Mouse (Mus musculus) natural killer cell, adult 2 months (primary cell): ENCODE measurements around the gene Phlda1.

Source experiments
- DNase-seq, 2 experiments: peaks; one replicate each; pipeline ENCODE4 v3.0.0; 2022; ENCODE audit warnings: low spot score in 2 of 2

The Phlda1 gene

DNA sequence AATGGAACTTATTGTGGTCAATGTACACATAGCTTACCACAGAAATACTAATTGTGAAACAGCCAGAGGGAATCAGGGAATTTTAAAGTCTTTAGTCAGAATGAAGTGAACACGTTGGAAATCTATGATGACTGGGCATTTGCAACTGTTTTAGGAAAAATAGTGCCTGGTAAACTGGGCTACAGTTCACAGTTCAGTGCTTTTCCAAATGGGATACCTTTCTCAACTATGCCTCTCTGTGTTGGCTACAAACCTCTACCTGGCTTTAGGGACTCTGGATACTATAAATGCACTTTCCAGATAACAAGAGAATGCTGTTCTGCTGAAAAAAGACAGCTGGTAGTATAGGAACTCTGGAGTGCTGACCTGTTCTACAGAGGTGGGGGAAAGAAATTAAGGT, 1.5 kb upstream of the Phlda1 start:
- no peak for DNase-seq

DNA sequence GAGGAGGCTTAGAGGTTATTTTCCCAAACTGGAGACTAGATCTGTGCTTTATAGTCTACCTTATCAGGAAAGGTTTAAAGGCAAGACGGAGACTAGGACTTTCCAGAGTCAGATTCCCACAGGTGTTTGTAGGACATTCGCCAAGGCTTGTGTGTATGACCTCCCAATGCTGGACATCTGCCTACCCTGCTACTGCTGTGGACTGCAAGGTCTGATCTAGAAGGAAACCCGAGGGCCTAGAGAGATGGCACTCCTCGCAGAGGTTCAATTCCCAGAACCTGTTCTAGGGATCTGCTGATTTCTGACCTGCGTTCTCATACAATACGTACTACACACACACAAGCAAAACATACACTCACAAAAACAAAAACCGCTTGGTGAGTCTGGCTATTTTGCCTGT, 680 bp upstream of the Phlda1 start:
- no peak for DNase-seq

DNA sequence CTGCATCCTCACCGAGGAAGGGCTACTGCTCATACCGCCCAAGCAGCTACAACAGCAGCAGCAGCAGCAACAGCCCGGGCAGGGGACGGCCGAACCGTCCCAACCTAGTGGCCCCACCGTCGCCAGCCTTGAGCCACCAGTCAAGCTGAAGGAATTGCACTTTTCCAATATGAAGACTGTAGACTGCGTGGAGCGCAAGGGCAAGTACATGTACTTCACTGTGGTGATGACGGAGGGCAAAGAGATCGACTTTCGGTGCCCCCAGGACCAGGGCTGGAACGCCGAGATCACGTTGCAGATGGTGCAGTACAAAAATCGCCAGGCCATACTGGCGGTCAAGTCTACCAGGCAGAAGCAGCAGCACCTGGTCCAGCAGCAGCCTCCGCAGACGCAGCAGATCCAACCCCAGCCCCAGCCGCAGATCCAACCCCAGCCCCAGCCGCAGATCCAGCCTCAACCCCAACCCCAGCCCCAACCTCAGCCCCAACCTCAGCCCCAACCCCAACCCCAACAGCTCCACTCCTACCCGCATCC, 907 bp downstream of the Phlda1 start:
- no peak for DNase-seq

DNA sequence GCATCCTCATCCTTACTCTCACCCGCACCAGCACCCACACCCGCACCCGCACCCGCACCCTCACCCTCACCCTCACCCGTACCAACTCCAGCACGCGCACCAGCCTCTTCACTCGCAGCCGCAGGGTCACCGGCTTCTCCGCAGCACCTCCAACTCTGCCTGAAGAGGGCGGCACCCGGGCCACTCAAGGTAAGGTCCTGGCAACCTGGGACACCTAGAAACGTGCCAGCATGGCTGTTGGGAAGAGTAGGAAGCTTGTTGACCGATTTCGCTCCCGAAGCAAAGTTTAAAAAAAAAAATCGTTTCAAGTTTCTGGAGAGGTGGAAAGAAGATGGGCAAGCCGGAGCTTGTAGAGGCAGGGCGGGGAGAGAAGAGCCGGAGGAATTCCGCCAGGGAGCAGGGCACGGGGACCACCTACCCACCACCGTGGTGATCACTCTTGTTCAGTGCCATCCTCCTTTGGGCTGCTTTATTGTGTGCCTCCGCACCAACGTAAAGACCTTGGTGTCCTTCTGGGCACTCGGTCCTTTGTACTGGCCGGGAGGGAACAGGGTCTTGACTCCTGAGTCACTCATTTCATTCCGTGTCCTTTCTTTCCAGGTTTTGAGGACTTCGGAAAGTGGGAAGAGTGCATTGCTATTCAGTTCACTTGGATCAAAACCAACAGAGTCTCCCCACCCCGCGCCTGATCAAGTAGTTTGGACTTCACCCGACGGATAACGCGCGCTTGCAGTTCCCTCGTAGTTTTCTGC, 1.6 kb downstream of the Phlda1 start:
- DNase-seq = peak; percentile 32 to 59

DNA sequence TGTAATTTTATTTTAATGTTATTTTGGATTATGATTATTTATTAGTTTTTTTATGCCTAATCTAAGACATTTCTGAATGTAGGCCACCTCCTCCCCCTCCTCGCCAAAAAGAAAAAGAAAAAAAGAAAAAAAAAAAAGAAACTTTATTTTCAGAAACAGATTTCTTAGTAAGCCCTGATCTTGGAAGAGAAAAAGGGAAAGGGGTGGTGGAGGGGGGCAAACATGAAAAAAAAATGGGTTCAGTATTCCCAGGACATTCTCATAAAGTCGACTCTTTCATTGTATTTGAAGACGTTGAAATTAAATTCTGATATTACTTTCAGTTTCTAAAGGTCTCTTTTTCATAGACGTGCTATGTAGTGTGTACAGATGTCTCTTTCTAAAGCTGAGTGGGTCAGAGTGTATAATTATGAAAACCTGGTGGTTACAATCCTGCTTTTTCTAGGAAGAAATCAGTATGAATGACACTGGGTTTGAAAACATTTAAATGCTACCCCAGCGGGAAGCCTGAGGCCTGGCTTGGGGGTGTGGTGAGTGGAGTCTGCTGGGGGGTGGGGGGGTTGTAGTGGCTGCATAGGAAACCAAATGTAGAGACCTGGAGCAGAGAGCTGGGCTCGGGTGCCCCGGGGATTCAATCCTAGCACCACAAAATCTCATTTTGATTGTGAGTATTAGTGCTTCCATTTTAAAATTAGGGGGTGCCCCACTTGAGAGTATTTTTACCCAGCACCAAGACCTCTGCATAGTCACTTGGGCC, 2.4 kb downstream of the Phlda1 start:
- no peak for DNase-seq

- DNase-seq = no peak
Observed at GRCm38 (mm10) chr10:111509103-111509784, 3.2 kb downstream of the Phlda1 start.

GRCm38 (mm10) chr10:111509981-111510380, 3.9 kb downstream of the Phlda1 start:
- no peak for DNase-seq

DNA sequence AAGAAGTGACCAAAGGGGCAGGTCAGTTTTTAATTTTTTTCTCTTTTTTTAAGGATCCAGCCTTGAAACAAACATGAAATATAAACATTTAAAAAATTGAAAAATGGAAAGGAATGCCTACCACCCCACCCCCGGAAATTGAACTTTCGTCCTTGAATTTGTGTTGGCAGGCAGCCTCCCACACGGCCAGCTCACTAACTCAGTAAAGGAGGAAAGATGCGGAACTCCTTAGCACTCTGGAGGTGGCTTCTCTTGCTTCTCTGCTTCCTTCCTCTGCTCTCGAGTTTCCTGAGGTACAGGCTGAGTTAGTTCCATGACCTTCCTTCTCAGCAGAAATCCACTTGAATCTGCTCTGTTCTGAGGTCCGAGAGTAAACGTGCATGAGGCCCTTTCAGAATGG, 4.7 kb downstream of the Phlda1 start:
- DNase-seq = no peak

DNA sequence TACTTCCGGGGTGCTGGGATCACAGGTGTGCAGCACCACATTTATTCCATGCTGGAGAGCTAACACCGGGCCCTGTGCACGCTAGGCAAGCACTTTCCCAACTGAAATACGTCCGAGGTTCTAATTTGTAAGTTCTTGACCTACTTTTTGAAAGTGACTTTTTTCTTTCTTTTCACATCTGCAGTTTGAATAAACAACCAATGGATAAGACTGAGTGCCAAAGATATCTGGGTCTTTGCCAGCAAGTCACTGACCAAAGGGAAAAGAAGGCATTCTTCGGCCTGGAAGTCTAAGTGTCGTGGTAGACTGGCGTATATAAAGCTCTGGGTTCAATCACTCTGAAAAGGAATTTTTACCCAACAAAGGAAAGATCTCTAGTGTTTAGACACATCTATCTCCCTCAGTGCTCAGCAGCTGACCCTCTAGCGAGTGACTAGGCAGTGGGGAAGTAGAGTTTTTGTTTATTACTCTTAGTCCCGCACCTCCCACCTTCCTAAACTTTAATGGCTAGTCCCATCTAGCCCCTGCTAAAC, 6.0 kb downstream of the Phlda1 start:
- no peak for DNase-seq

DNA sequence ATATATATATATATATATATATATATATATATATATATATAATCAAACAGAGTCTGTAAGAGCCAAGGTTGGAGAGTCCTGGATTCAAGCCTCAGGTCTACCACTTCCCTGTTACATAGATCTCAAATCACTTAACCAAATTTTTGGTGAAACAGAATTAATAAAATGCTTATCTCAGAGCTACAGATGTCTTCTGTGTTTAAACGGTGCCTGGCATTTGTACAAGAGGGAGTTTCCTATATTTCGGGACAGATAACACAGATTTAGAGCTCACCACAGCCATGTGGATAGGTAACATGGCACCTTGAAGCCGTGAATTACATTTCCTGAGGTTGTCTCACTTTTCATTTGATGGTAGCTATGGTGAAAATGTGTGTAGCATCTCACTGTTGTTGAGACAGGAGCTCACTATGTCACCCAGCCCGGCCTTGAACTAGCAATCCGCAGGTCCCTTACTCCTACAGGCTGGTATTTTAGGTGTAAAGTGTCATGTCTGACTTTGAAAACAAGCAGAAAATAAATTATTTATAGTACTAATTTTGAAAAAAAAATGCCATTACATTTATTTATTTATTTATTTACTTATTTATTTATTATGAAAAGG, 8.3 kb downstream of the Phlda1 start:
- no peak for DNase-seq

GRCm38 (mm10) chr10:111515071-111516010, 9.3 kb downstream of the Phlda1 start:
- DNase-seq = no peak

- peak; percentile 40 to 57 for DNase-seq
Observed at GRCm38 (mm10) chr10:111516172-111516588, 10.1 kb downstream of the Phlda1 start.

GRCm38 (mm10) chr10:111516804-111517436, 10.8 kb downstream of the Phlda1 start:
- no peak for DNase-seq

DNA sequence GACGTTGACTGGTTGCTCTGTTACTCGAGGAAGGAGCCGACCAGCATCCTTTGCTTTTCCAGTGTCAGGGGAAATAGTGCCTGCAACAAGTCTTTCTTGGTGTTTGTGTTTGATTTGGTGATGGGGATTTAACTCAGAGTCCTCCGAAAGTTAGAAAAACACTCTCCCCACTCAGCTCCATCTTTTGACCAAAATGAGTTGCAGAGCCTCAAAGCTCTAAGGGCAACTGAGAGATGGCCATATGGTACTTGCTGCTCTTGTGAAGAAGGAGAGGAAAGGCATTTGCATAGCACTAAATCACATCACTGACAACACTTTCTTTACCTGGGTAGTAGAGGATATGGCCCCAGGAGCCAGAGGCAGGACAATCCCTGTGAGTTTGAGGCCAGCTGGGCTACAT, 12.3 kb downstream of the Phlda1 start:
- no peak for DNase-seq

DNA sequence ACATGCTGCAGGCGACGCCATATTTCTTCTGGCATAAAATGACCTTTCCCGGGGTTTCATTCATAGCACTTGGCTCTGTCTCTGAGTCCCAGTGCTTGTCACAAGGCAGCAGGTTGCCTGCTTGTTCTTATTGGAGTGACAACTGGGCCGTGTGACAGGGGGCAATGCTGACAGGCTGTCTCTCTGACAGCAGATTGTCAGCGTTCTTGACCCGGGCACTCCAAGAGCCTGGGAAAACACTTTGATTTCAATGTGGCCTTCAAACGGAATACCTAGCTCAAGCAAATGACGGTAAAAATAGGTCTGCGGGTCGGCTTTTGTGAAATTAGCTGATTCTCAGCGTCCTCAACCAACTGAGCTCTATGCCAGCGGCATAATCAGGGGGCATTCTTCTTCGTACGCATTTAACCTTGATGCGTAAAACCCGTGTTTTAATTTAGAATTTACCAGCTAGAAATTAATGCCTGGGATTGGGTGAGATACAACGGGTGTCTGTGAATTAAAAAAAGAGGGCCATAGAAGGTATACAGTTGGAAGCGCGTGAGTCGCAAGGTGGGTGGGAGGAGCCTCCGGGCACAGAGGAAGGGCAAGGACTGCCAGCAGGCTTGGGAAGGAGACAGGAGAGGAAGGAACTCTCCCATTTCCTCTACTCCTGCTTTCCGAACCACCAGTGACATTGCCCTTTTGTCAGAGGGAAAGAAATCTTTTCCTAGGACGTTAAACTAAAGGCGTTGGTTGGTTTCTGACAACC, 13.7 kb downstream of the Phlda1 start:
- DNase-seq = no peak

- no peak for DNase-seq
Observed at GRCm38 (mm10) chr10:111520621-111521020, 14.5 kb downstream of the Phlda1 start.

DNA sequence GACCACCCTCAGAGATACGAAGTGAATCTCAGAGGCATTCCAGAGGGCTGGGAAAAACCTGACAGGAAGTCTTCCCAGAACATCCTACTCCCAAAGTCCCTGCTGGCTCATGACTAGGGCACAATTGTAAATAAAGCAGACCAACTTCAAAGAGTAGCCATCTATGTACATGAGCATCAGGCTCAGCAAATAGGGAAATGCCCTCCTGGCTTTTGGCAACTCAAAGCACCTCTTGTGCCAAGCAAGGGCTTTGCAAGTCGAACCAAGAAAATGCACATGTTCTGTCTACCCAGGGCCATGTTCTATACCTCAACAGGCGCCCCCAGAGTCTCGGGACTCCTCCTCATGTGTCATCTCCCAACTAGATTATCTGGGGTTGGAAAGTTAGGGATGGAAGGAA, 15.6 kb downstream of the Phlda1 start:
- DNase-seq = no peak

DNA sequence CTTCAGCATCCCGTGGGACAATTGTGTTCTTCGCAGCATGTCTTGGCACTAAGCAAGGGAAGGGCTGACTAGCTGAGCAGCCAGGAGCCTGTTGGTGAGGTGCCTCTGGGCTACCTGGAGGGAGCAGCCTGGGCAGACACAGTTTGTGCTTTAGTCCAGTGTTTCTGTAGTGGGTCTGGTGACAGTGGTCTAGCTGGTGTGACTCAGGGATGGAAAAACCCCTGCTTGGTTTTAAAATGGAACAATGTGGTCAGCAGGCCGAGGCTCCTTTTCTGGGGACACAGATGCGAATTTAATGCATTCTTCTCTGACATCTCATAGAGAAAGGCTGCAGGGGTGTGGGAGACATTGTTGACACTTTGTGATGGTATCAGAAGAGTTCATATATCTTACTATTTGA, 16.1 kb downstream of the Phlda1 start:
- no peak for DNase-seq

- DNase-seq = no peak
Observed at GRCm38 (mm10) chr10:111523894-111524293, 17.8 kb downstream of the Phlda1 start.
